Mouse (Mus musculus) hindbrain, embryonic 15.5 days (tissue): ENCODE results near the gene Slc22a1. TPM values are rescaled to one million over a fixed set of nuclear protein-coding genes. Genes with fewer than 3 reads are reported as not detected.

ENCODE experiments used
- ATAC-seq: fragments of 200-750 bp; cut with Nextera tagmentation; 2 replicates; pipeline ENCODE4 v1.8.0; 2017; ENCODE audit warnings: low read depth, moderate number of reproducible peaks, moderate TSS enrichment; ENCODE audit not compliant: low FRiP score
- H3K27ac ChIP-seq: fragments of 300-500 bp; sonication (generic); replicated peaks from 2 replicates; pipeline ENCODE4 v1.5.1; 2015; ENCODE audit warnings: mild to moderate bottlenecking, inconsistent platforms
- H3K27me3 ChIP-seq: fragments of 300-500 bp; sonication (generic); 2 replicates; pipeline ENCODE4 v1.6.1; 2015; ENCODE audit warnings: control low read depth, inconsistent platforms
- H3K36me3 ChIP-seq: fragments of 300-500 bp; sonication (generic); 2 replicates; pipeline ENCODE4 v1.6.1; 2015; ENCODE audit warnings: control low read depth, inconsistent platforms
- H3K4me1 ChIP-seq: fragments of 300-500 bp; sonication (generic); replicated peaks from 2 replicates; pipeline ENCODE4 v1.6.1; 2015; ENCODE audit warnings: control low read depth, inconsistent platforms
- H3K4me2 ChIP-seq: fragments of 300-500 bp; sonication (generic); 2 replicates; pipeline ENCODE4 v1.6.1; 2015; ENCODE audit warnings: moderate library complexity, mild to moderate bottlenecking, inconsistent platforms
- H3K4me3 ChIP-seq: fragments of 300-500 bp; sonication (generic); 2 replicates; pipeline ENCODE4 v1.5.1; 2015; ENCODE audit warnings: mild to moderate bottlenecking, inconsistent platforms
- H3K9ac ChIP-seq: fragments of 300-500 bp; sonication (generic); 2 replicates; pipeline ENCODE4 v1.6.1; 2015; ENCODE audit warnings: inconsistent platforms
- H3K9me3 ChIP-seq: fragments of 300-500 bp; sonication (generic); 2 replicates; pipeline ENCODE4 v1.6.1; 2016; ENCODE audit warnings: control low read depth, inconsistent platforms
- WGBS: fragments of 180-500 bp; shearing (Covaris S2); methylation state at CpG from one replicate; pipeline ENCODE4 v1.1.7; 2015; 5-methylcytosine and 5-hydroxymethylcytosine counted together
- polyA plus RNA-seq: library from polyadenylated mRNA; unstranded; fragments of >200 nt; fragmentation: Nextera tagmentation; extraction: Ambion mirVana; gene quantifications from 2 replicates; pipeline ENCODE4 v1.2.1, GENCODE M21; 2015

The Slc22a1 gene
- polyA plus RNA-seq, 1 experiment from 2014 or later: not detected

GRCm38 (mm10) chr17:12614511-12615385 is 60.9 kb downstream of the Slc22a1 start:
- H3K9me3 ChIP-seq: no peaks in the 10 kb centered on the region
- no peaks in the 10 kb centered on the region for H3K27me3 ChIP-seq
- no peak overlapping the region for H3K9ac ChIP-seq
- H3K4me2 ChIP-seq: no peak overlapping the region
- 90% methylated on average over 15 of the region's 15 CpGs for WGBS
- no peak overlapping the region for H3K4me3 ChIP-seq
- H3K4me1 ChIP-seq: no peaks in the 10 kb centered on the region
- no peak for ATAC-seq
- no peaks in the 10 kb centered on the region for H3K36me3 ChIP-seq
- no peak overlapping the region for H3K27ac ChIP-seq

GRCm38 (mm10) chr17:12607202-12607601 is 68.4 kb downstream of the Slc22a1 start:
- no peak overlapping the region for H3K4me3 ChIP-seq
- H3K9ac ChIP-seq: no peak overlapping the region
- H3K36me3 ChIP-seq: no peaks in the 10 kb centered on the region
- ATAC-seq: no peak
- no peak overlapping the region for H3K27ac ChIP-seq
- no peaks in the 10 kb centered on the region for H3K4me1 ChIP-seq
- no peaks in the 10 kb centered on the region for H3K27me3 ChIP-seq
- H3K9me3 ChIP-seq: no peaks in the 10 kb centered on the region
- no peak overlapping the region for H3K4me2 ChIP-seq

- no peaks in the 10 kb centered on the region for H3K27me3 ChIP-seq
- H3K9ac ChIP-seq: no peak overlapping the region
- no peaks in the 10 kb centered on the region for H3K9me3 ChIP-seq
- WGBS: 64% methylated on average over 1 of the region's 1 CpGs
- no peak overlapping the region for H3K27ac ChIP-seq
- H3K4me2 ChIP-seq: no peak overlapping the region
- H3K36me3 ChIP-seq: no peaks in the 10 kb centered on the region
- no peaks in the 10 kb centered on the region for H3K4me1 ChIP-seq
- no peak overlapping the region for H3K4me3 ChIP-seq
- no peak for ATAC-seq
Measured at GRCm38 (mm10) chr17:12606634-12607033, 69.0 kb downstream of the Slc22a1 start.

Other genes starting within 250 kb of the Slc22a1 start
- 1.1 and 1.7 TPM in 2 replicates for gene Slc22a3, start 168.1 kb downstream of the Slc22a1 start, polyA plus RNA-seq
- 1.5 and 2.8 TPM in 2 replicates for gene Slc22a2, start 91.7 kb downstream of the Slc22a1 start, polyA plus RNA-seq
- gene Igf2r, start 93.8 kb upstream of the Slc22a1 start, polyA plus RNA-seq: 9.1 and 10.2 TPM in 2 replicates
- 0.12 TPM in 1 of 2 replicates, not detected in the other for gene Mas1, start 192.3 kb upstream of the Slc22a1 start, polyA plus RNA-seq
- gene Mrgprh, start 200.2 kb upstream of the Slc22a1 start, polyA plus RNA-seq: not detected in 2 replicates
- gene Pnldc1, start 234.4 kb upstream of the Slc22a1 start, polyA plus RNA-seq: 1.7 and 2.5 TPM in 2 replicates
- gene Tcp1, start 239.9 kb upstream of the Slc22a1 start, polyA plus RNA-seq: 324 and 343 TPM in 2 replicates
- 118 and 125 TPM in 2 replicates for gene Mrpl18, start 240.5 kb upstream of the Slc22a1 start, polyA plus RNA-seq